Mouse (Mus musculus) ES-E14 (cell line): ENCODE measurements around the gene Krt31.

ENCODE experiments used
- CHD2 ChIP-seq: IDR thresholded peaks from 2 replicates; pipeline ENCODE4 v1.6.1; 2014; ENCODE audit warnings: mild to moderate bottlenecking, low read depth, low read length, inconsistent platforms
- ZC3H11A ChIP-seq: IDR thresholded peaks from 2 replicates; pipeline ENCODE4 v1.6.1; 2012; ENCODE audit warnings: low read depth, mild to moderate bottlenecking, inconsistent platforms, low read length, borderline replicate concordance
- ZNF384 ChIP-seq: IDR thresholded peaks from 2 replicates; pipeline ENCODE4 v1.6.1; 2012; ENCODE audit warnings: low read depth, low read length, inconsistent platforms

- no peak for TF ChIP-seq ZNF384
- TF ChIP-seq ZC3H11A, result no peak
- TF ChIP-seq CHD2, result no peak
These were observed 20.6 kb downstream of the Krt31 start, which contains the start of gene Krt33b for GRCm38 (mm10) chr11:100029768-100030167.
